Mouse (Mus musculus) left cerebral cortex, adult 11 months (tissue): ENCODE measurements at regions not wholly inside any gene's neighbourhood (a gene's known extent, or its start where the extent isn't known, plus 50 kb on each side); places are given as distances from the start of the nearest gene placed in this dataset.

Experiments
- DNase-seq: peaks from one replicate; pipeline ENCODE4 v3.0.0; 2022; ENCODE audit warnings: low spot score

DNA sequence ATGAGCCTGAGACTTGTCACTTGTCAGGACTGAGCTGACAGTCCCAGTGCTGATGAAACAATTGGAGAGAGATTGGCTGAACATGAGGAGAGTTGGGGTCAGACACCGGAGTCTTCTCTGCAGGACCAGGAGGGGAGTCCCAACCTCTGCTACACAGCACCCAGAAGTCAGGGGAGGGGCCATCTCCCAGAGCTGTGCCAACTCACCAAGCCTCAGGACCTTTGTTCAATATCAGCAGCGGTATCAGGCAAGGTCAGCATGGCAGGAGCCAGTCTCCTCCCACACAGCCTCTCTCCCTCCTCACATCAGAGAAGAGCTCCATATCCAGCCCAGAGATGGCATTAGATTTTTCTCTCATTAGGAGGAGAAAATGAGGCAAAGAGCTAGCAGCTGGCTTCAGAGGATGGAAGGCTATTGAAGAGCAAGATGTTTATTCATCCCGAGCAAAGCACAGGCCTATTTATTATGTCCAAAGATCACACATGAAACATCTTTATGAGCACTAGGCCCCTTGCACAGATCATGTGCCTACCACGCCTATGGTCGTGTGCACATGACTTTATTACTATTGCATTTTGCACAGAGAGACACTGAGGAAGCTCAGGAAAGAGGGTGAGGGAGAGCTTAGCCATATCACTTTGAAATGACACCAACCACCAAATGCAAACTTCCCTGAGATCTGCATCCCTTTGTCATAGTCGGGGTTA is 532.9 kb downstream of the Tshz3 start:
- no peak for DNase-seq

DNA sequence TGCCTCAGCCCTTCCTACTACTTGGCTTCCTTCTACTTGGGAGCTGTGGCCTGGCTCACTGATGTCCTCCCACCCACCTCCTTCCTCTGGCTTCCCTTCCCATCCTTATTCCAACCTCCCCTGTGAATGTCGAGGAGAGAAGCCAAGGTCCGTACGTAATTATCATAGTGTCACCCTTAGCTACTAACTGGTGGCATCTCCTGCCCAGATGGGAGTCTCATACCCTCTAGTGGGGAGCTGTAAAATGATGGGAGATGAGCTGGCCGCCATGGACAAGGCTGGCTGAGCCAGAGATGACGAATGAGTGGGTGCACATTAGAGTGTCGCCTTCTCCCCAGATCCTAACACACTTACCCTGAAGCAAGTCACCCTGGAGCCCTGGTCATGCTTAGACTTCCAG is 532.6 kb downstream of the Zfp536 start:
- DNase-seq = no peak

DNA sequence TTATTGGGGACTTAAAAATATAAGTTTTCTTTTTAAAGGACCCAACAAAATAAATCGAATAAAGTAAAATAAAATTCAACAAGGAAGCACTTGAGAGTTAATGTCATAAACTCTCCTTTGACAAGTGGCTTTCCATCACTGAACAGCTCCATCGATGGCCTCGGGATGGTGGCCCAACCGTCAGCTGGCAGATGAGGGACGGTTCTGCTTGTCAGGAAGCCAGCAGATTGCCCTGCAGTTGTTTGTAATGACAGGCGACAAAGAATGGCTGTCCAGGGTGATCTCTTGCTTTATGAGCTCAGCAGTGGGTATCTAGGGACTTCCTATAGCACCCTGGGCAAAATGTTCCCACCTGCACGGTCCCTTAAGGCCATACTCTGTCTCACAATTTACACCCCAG is 531.7 kb downstream of the Zfp536 start:
- no peak for DNase-seq

DNA sequence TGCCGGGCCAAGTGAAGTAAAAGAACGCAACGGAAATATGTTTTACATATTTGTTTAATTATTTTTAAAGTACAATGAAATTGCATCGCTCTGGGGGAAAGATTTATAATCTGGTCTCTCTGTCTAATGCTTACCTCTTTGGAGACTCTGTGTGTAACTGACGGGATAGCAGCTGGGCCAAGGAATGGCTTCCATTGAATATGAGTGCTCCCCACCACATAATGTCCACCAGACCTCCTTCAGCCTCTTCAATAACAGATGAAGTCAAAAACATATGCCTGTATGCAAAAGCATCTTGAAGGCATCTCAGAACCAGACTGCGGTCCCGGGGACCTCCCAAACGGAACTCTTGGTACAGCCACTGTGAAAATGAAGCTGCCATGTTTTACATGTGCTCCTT is 531.0 kb downstream of the Zfp536 start:
- no peak for DNase-seq

DNA sequence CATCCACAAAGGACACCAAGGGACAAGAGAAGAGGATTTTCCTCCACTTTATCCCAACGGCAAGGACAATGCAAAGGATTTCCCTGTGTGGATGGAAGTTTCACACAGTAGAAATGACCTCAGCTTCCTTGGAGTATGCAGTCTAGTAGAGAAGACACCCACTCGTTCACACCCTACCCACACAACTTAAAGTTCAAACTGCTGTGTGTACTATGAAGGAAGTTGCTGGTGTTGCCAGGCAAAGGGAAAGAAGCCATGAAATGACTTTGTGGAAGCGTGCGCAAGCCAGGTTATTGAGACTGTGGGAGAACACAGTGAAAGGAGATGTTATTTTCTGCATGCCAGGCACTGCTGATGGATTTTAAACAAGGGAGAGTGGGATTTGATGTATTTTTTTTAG is 527.3 kb downstream of the Zfp536 start:
- peak; percentile 3 for DNase-seq

DNA sequence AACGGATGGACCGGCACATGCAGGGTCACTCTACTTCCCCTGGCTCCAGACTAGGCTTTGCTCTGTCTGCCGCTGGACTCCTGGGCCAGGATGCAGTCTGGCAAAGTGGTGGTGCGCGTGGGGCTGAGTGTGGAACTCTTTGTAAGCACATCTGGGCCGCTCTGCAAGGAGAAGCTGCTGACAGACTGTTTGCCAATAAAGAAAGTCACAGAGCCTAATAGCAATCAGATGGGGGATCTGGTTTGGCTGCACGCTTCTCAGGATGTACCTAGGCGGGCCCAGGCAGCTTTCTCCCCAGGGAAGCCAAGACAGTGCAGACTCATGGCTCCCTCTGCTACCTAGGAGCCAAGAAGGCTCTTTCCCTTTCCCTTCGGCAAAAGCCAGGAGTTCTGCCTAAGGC is 519.0 kb downstream of the Zfp536 start:
- no peak for DNase-seq

DNA sequence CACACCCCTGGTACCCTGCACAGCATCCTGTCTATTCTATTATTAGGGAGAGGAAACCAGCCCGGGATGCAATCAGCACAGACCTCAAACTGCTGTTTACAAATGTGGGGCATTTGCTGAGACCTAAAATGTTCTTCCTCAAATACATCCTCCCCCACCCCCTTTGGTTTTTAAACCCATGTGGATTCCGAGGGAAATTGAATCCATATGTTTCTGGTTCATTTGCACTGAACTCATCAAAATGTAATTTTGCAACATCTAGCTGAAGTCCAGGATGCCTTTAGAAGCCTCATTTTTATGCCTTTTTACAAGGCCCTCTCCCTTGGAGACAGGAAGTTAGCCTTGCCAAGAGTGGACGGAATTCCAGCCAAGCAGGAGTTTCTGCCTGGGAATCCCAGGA is 517.6 kb downstream of the Zfp536 start:
- no peak for DNase-seq

DNA sequence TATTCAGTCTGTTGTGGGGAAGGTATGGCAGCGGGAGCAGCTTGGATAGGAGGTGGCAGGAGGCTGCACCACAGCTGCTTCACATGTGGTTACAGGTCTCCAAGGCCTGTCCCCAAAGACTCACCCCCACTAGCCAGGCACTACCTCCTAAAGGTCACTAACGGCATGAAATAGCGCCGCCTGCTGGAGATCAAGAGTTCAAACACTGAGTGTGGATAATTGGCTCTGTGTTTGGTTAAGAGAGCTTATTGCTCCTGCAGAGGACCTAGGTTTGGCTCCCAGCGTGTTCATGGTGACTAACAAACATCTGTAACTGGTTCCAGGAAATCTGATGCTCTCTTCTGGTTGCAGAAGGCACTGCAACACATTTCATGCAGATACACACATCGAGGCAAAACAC is 514.1 kb downstream of the Zfp536 start:
- DNase-seq = no peak

DNA sequence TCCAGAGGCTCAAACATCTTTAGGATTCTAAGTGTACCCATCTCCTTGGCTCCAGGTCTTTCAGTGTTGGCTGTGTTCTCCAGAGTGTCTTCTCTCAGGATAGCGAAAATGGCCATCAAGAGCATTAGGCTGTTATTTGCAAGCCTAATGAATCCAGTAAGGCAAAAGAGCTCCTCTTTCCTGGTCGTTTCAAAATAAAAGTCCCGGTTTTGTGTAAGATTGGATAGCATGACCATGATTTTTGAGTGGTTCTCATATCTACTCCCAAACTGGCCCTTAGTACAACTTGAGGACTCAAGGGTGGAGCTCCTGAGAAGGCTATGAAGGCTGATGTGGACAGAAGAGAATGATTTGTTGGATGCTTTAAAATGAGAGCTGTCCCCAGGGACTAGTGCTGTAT is 510.6 kb downstream of the Zfp536 start:
- DNase-seq = no peak

DNA sequence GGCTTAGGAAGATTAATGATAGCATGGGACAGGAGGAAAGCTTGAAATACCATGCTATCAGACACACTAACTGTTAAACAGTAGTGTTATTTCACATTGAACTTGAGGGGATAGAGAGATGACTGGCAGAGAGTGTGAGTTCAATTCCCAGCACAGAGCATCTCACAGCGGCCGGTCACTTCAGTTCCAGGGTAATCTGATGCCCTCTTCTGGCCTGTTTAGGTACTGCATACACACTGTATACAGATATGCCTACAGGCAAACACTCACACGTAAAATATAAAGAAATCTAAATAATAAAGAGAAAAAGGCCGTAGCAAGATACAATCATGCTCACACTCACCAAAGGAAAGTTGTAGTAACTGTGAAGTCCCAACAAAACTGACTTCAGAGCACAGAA is 506.0 kb downstream of the Zfp536 start:
- no peak for DNase-seq

DNA sequence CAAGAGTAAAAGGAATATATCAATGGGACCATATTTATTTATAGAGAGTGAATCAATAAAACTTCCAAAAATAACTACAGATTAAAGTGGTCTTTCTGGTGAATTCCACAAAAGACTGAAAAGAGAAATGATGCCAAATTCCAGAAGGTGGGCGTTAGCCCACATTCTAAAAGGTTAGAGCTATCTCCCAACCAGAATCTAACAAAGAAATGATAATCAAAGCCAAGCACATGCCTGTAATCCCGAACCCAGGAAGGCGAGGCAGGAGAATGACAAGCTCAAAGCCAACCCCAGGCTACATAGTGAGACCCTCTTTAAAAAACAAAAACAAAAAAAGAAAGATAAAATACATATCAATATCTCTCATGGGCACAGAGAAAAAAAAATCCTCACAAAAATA is 502.6 kb downstream of the Zfp536 start:
- no peak for DNase-seq

DNA sequence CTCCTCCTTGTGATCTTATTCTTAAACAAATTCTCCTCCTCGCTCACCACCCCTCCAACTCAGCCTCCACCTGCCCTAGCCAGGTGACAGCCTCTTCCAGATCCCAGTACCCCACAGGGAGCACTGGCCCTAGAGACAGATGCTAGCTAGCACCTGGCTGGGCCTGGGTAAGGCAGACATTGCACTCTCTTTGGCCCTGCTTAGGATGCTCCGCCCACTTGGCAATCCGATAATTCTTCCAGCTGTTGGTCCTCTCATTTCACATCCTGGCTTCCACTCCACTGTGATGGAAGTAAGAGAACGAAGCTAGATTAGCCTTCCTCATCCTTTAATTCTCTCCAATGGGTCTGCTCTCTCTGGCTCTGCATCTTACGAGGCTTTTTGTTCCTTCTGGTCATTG is 483.4 kb downstream of the Zfp536 start:
- no peak for DNase-seq

DNA sequence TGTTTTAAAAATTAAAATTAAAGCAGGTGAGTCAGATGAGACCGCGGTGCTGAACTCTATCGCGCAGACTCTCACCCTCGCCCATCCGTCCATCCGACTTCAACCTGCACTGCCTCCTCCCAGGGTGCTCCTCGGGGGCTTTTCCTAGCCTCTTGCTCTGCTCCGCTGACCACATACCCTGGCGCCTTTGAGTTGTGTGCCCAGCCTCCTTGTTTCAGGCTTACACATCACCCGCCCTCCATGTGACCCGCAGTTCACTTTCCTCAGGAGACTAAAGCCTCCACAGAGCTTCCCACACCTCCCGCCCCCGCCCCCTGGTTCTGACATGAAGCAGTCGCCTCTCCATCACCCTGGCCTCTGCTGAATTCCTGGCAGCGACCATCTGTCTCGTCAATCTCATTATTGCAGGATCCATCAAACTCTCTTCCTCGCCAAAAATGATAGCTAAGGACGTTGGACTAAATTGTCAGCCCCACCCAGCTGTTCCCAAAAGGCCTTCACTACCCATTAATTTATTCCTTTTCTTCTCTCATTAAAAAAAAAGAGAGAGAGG is 482.9 kb downstream of the Zfp536 start:
- no peak for DNase-seq

DNA sequence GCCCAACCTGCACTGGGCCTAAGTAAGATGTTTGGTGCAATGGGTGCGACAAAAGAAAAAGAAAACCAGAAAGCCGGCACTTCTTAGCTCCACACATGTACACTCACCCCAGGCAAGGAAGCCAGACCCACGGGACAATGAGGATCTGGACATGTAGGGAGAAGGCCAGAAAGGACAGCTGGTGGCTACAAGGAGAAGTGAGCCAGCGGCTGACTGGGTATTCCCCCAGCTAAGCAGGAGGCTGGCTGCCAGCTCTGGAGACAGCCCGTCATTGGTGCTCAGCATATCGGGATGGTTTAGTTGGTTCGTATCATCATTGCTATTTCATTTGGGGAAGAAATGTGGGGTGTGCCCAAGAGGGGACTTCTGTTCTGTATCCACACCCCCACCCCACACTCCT is 481.7 kb downstream of the Zfp536 start:
- no peak for DNase-seq

DNA sequence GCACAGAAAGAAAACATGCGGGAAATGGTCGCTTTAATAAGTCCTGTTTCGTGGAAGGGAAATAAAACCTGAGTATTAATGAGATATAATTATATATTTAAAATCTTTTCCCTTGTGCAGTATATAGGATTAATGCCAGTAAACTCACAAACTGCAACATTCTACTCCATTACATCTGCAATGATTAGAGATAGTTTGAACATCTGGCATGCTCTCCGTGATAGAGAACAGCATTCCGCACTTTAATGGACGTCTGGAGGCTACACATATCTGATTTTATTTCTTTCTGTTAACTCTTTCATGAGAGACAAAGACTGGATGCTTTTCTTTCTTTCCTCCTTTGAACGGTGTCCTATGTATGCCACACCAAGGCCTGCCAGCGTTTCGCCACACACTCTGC is 480.9 kb downstream of the Zfp536 start:
- no peak for DNase-seq

DNA sequence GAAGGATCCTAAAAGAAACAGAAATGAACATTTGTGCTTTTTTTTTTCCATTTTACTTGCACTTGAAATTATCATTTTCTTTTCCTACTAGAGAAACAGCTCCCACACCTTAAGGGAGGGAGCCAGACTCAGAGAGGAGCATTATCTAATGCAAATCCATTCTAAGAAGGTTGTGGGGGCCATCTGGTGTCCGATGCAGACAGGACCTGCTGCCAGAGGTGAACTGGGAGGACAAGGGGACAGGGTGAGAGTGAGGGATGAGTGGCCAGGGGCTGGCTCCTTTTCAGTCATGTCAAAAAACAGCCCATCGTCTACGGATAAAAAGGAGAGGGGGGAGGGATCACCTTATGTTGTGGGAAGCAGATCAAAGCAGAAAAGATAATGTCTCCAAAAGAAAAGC is 474.6 kb downstream of the Zfp536 start:
- no peak for DNase-seq

DNA sequence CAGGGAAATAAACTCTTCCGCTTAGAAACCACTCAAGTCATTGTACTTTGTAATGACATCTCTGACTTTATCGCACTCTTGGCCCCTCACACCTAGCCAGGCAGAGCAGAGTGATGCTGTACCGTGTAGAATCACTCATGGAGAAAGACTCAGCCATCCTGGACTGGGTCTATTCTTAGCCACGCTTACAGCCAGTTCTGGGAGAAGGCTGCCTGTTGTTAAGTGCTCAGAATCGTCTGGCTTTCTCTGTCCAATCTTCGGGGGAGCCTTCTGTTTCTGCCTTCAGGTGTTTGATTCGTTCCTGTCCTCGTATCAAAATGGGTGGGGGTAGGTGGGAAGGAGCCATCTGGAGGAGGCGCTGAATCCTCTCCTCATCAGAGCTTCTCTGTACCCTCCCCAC is 468.0 kb downstream of the Zfp536 start:
- no peak for DNase-seq

DNA sequence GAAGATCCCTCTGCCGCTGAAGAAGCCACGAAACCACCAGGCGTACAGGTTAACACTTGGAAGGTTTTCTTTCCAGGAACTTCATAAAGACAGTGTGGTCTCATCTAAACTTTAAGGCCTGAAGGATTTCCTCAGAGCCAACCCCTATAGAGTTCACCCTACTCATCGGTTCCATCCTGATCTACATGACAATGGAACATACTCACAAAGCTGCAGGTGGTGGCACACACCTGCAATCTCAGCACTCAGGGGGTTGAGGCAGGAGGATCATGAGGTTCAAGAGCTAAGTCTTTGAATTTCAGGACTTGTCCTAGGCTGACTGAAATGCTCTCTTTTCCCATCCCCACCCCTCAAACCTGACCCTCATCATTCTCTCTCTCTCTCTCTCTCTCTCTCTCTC is 466.2 kb downstream of the Zfp536 start:
- no peak for DNase-seq

DNA sequence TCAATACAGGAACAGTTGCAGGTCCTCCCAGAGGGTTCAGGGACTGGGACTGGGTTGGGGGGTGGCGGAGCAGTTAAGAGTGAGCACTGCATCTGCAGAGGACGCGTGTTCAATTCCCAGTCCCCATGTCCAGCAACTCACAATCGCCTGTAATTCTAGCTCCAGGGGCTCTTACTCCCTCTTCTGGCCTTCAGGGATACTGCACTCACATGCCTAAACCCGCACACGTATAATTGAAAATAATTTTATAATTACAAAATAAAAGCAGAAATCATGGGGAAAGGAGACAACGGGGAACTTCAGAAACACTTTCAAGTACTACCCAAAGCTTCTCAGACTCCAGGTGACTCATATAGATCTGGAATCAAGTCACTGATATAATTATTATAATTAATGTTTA is 448.8 kb downstream of the Zfp536 start:
- DNase-seq = no peak

DNA sequence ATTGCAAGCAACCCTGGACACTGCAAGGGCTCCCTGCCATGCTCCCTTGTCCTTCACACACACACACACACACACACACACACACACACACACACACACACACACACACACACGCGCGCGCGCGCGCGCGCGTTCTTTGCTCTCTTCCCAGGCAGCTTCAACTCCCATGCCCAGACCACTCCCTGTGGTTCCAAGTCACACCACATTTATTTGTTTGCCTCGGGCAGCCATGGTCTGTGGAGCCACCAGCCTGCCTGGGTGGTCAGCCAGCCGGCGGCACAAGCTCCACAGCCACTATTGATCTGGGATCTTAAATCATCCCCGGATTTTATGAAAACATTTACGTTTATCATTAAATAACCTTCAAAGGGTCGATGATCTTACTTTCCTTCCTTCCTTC is 440.0 kb downstream of the Zfp536 start:
- DNase-seq = no peak

DNA sequence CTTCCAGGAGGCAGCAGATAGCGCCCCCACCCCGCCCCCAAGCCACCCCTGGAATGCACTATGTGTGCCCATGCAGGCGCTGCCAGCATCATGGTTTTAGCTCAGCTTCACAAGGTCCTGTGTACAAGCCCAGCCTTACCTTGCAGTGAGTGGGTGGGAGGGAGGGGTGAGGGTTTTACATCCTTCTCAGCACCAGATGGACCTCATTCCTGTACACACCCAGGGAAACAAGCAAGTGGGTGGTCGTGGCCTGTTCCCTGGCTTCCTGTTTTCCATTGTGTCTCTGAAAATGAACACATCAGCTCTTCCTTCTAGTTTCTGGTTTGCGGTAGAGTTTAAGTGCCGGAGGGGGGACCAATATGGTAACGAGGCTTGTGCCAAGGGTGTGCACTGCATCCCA is 438.2 kb downstream of the Zfp536 start:
- no peak for DNase-seq

DNA sequence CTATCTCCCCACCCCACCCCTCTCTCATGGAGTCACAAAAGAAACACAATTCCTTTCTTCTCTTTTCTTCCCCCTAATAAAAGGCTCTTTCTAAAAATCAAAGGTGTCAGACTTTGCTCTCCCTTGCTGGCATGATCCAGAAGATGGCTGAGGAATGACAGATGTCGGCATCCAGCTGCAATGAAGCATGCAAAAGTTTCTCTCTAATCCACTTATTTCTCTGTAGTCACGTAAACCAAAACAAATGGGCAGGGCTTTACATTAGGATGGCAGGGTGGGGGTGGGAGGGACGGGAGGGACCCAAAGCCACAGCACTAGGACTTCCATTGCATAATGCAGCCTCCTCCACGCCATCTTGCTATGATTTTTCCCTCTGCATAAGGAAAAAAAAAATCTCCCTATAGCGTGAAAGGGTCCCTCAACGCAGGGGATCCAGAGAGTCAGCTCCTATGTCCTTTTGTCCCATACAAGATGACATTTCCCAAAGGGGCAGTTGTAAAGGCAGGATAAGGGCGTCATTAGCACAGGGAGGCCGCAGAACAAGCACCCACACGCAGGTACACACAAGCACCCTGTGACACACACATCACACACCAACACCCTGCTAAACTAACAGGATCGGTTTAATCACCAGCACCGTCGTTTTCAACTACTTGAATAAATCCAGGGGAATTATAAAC is 437.1 kb downstream of the Zfp536 start:
- no peak for DNase-seq

DNA sequence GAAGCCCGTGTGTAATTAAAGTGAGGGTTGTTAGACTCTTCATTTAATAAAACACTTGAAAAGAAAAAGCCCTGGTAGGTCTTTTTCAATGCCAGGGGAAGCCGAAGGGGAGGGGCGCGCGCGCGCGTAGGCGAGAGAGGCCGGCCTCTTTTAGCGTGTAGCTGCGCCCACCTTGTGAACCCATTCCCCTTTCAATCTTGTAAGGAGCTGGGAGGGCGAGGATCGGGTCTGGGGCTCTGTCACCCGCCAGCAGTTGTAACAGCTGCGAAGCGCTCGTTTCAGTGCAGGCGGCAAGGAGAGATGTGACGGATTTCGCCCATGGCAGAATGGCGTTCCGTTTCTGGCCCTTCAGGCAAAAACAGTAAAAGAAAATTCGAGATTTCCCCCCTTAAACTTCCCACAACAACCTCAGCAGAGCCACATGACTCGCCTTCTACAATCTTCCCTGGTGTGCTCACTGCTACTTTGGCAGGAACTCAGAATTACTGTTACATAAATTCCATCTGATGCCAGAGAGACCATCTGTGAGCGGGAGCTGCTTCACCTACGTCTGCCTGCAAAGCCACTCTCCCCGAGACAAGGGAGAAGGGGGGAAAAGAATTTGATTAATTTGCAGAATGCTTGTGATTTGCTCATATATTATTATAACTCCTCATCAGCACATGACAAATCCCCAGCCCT is 436.4 kb downstream of the Zfp536 start:
- peak; percentile 81 for DNase-seq
